Mouse (Mus musculus) CH12.LX (cell line): Measurements from ENCODE around the gene 4930544D05Rik. TPM values are rescaled to one million over a fixed set of nuclear protein-coding genes. Genes with fewer than 3 reads are reported as not detected.

ENCODE experiments used
- DNase-seq: peaks from one replicate; pipeline ENCODE4 v3.0.0-alpha.2; 2013; ENCODE audit errors: extremely low read depth
- H3K27ac ChIP-seq: 2 replicates; pipeline ENCODE4 v1.5.1; 2012; ENCODE audit warnings: low read depth, mild to moderate bottlenecking, control low read depth, moderate library complexity; ENCODE audit not compliant: insufficient read depth
- H3K27me3 ChIP-seq: replicated peaks from 2 replicates; pipeline ENCODE3; 2012; ENCODE audit warnings: inconsistent platforms
- H3K36me3 ChIP-seq, 2 experiments: replicated peaks in 1 of 2; 2 replicates each; pipeline versions ENCODE3 to v1.6.1; 2012; ENCODE audit warnings: inconsistent platforms in 1 of 2, low read length in 1 of 2, mild to moderate bottlenecking in 1 of 2, mixed read lengths in 1 of 2, moderate library complexity in 1 of 2; ENCODE audit not compliant: control insufficient read depth in 1 of 2, insufficient read depth in 1 of 2
- H3K4me1 ChIP-seq, 2 experiments: 2 replicates each; pipeline ENCODE4 v1.6.1; 2012; ENCODE audit warnings: inconsistent platforms in 1 of 2, moderate library complexity in 1 of 2; ENCODE audit not compliant: insufficient read depth in 2 of 2, control insufficient read depth in 1 of 2
- H3K4me2 ChIP-seq: 2 replicates; pipeline ENCODE4 v1.6.1; 2012; ENCODE audit warnings: low read depth, mild to moderate bottlenecking, control low read depth; ENCODE audit not compliant: poor library complexity, insufficient read depth, severe bottlenecking
- H3K4me3 ChIP-seq, 3 experiments: fragments of 150-350 bp in 1 of 3; sonication (generic) in 1 of 3; replicated peaks in 1 of 3; 2 replicates each; pipeline versions ENCODE3 to v1.5.1; 2011 to 2012; ENCODE audit warnings: low read depth in 2 of 3, low read length in 2 of 3, mild to moderate bottlenecking in 2 of 3, moderate library complexity in 2 of 3, control low read depth in 1 of 3, improper control_type of control experiment in 1 of 3, inconsistent platforms in 1 of 3, mixed read lengths in 1 of 3; ENCODE audit not compliant: poor library complexity in 1 of 3
- H3K79me2 ChIP-seq: replicated peaks from 2 replicates; pipeline ENCODE4 v1.6.1; 2012; ENCODE audit warnings: mild to moderate bottlenecking, moderate library complexity; ENCODE audit not compliant: control insufficient read depth, poor library complexity, insufficient read depth, severe bottlenecking; ENCODE audit errors: extremely low read depth
- H3K9ac ChIP-seq: 2 replicates; pipeline ENCODE4 v1.6.1; 2012; ENCODE audit warnings: low read depth, mild to moderate bottlenecking, control low read depth, moderate library complexity; ENCODE audit not compliant: insufficient read depth
- H3K9me3 ChIP-seq: replicated peaks from 2 replicates; pipeline ENCODE3; 2012; ENCODE audit warnings: low read length, inconsistent platforms, mixed read lengths
- BHLHE40 ChIP-seq: IDR thresholded peaks from 2 replicates; pipeline ENCODE4 v1.6.1; 2011; ENCODE audit warnings: mild to moderate bottlenecking, low read depth, low read length, improper control_type of control experiment
- CHD2 ChIP-seq: IDR thresholded peaks from 2 replicates; pipeline ENCODE4 v1.6.1; 2011; ENCODE audit warnings: low read length, improper control_type of control experiment
- ELF1 ChIP-seq: IDR thresholded peaks from 2 replicates; pipeline ENCODE4 v1.6.1; 2014; ENCODE audit warnings: low read depth, mild to moderate bottlenecking, inconsistent platforms, low read length, improper control_type of control experiment
- EP300 ChIP-seq: IDR thresholded peaks from 2 replicates; pipeline ENCODE4 v1.6.1; 2011; ENCODE audit warnings: low read length, improper control_type of control experiment
- ETS1 ChIP-seq: conservative IDR thresholded peaks from 2 replicates; pipeline ENCODE4 v1.6.1; 2012; ENCODE audit warnings: low read depth, mild to moderate bottlenecking, inconsistent platforms, low read length, improper control_type of control experiment, moderate library complexity
- HCFC1 ChIP-seq: IDR thresholded peaks from 2 replicates; pipeline ENCODE4 v1.6.1; 2012; ENCODE audit warnings: low read depth, mild to moderate bottlenecking, inconsistent platforms, low read length, improper control_type of control experiment
- IRF4 ChIP-seq: IDR thresholded peaks from 2 replicates; pipeline ENCODE4 v1.6.1; 2014; ENCODE audit warnings: low read depth, mild to moderate bottlenecking, inconsistent platforms, low read length, improper control_type of control experiment
- JUND ChIP-seq: conservative IDR thresholded peaks from 2 replicates; pipeline ENCODE4 v1.6.1; 2011; ENCODE audit warnings: low read depth, low read length, improper control_type of control experiment
- KAT2A ChIP-seq: IDR thresholded peaks from 2 replicates; pipeline ENCODE4 v1.6.1; 2012; ENCODE audit warnings: low read length, improper control_type of control experiment, inconsistent platforms; ENCODE audit not compliant: insufficient replicate concordance
- MAFK ChIP-seq: IDR thresholded peaks from 2 replicates; pipeline ENCODE4 v1.6.1; 2011; ENCODE audit warnings: low read length, improper control_type of control experiment; ENCODE audit not compliant: insufficient replicate concordance
- MAX ChIP-seq: IDR thresholded peaks from 2 replicates; pipeline ENCODE4 v1.6.1; 2011; ENCODE audit warnings: low read length, improper control_type of control experiment
- MEF2A ChIP-seq: IDR thresholded peaks from 2 replicates; pipeline ENCODE4 v1.6.1; 2014; ENCODE audit warnings: low read depth, mild to moderate bottlenecking, inconsistent platforms, low read length, improper control_type of control experiment, borderline replicate concordance
- MYC ChIP-seq: IDR thresholded peaks from 2 replicates; pipeline ENCODE4 v1.6.1; 2011; ENCODE audit warnings: low read depth, mild to moderate bottlenecking, improper control_type of control experiment, low read length
- NELFE ChIP-seq: IDR thresholded peaks from 2 replicates; pipeline ENCODE4 v1.6.1; 2011; ENCODE audit warnings: low read depth, low read length, improper control_type of control experiment
- POLR2A ChIP-seq: IDR thresholded peaks from 2 replicates; pipeline ENCODE4 v1.6.1; 2011; ENCODE audit warnings: low read depth, mild to moderate bottlenecking, improper control_type of control experiment, low read length
- SIN3A ChIP-seq: IDR thresholded peaks from 2 replicates; pipeline ENCODE4 v1.6.1; 2012; ENCODE audit warnings: low read length, improper control_type of control experiment, inconsistent platforms
- TCF12 ChIP-seq: IDR thresholded peaks from 2 replicates; pipeline ENCODE4 v1.6.1; 2014; ENCODE audit warnings: low read depth, mild to moderate bottlenecking, inconsistent platforms, low read length, improper control_type of control experiment
- USF2 ChIP-seq: conservative IDR thresholded peaks from 2 replicates; pipeline ENCODE4 v1.6.1; 2011; ENCODE audit warnings: low read depth, low read length, improper control_type of control experiment
- ZC3H11A ChIP-seq: IDR thresholded peaks from 2 replicates; pipeline ENCODE4 v1.6.1; 2012; ENCODE audit warnings: low read depth, mild to moderate bottlenecking, inconsistent platforms, low read length, improper control_type of control experiment
- ZMIZ1 ChIP-seq: IDR thresholded peaks from 2 replicates; pipeline ENCODE4 v1.6.1; 2012; ENCODE audit warnings: low read depth, mild to moderate bottlenecking, inconsistent platforms, low read length, improper control_type of control experiment
- ZNF384 ChIP-seq: IDR thresholded peaks from 2 replicates; pipeline ENCODE4 v1.6.1; 2012; ENCODE audit warnings: low read depth, low read length, improper control_type of control experiment, inconsistent platforms
- dilution Hi-C: fragments of 300-500 bp; cut with MboI; formaldehyde crosslinking; loops from 2 replicates; pipeline ENCODE4 v1.14.3; 2020; ENCODE audit warnings: low sequenced_read_pairs; ENCODE audit not compliant: extremely low pct_unique_long_range_greater_than_20kb, extremely low pct_ligation_motif_present
- in situ Hi-C: fragments of 300-500 bp; cut with MboI; formaldehyde crosslinking; loops from 3 replicates; pipeline ENCODE4 v1.14.3; 2019; ENCODE audit warnings: low sequenced_read_pairs, low pct_ligation_motif_present, low pct_unique_long_range_greater_than_20kb, mixed read lengths
- polyA plus RNA-seq: library from polyadenylated mRNA; unstranded; fragments of >175 nt; gene quantifications from 2 replicates; pipeline ENCODE4 v1.2.1, GENCODE M21; 2012; ENCODE audit warnings: low read depth; ENCODE audit not compliant: insufficient read length
- total RNA-seq, 2 experiments: library from RNA; depleted of rRNA; stranded (reverse); fragments of 300-350 nt in 1 of 2; fragments of >200 nt in 1 of 2; gene quantifications; 2 replicates each; pipeline ENCODE4 v1.2.3; 2012 to 2014

The 4930544D05Rik gene
- total and polyA plus RNA-seq, 3 experiments, result 0.17 TPM; not detected in 2

DNA sequence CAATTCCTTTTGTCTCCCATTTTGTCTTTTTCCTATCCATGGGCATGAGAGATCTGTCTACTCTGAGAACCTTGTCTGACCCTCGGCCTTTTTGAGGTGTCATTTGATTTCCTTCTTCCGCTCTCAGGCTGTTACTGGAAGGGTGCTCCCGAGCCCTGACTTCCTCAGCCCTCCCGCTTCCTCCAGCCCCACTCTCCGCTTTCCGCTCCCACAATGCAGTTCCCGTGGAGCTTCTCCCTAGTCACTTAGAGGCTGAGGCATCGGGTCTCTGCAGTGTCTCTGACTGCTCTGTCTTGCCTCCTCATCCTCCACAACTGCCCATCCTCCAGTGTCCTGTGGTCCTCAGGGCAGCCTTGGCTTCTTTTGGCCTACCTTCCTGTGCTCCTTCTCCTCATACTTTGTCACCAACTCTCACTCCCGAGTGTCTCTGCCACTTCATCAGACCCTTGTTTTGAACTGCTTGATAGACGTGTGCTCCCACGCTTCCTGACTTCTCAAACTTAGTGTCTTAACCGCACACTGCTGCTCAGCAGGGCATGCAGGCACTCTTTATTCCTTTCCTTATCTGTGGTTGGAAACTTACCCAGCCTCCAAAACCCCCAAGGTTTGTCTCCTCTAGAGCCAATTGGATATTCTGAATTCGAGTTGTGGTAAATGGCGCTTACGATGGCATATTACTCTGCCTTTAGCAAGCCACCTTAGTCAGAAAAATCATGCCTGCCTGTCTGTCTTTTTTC lies 21.2 kb upstream of the 4930544D05Rik start:
- TF ChIP-seq ETS1, result peak; percentile 76
- TF ChIP-seq ZNF384, result no peak
- peak; percentile 81 for TF ChIP-seq EP300
- 0 out of 2 replicates have a peak, but pooled peaks have one; percentile 51 for TF ChIP-seq CHD2
- 0 out of 2 replicates have a peak, but pooled peaks have one; percentile 35 for TF ChIP-seq TCF12
- TF ChIP-seq BHLHE40, result peak; percentile 76
- 0 out of 2 replicates have a peak, but pooled peaks have one; percentile 45 for TF ChIP-seq IRF4
- peak; percentile 72 for TF ChIP-seq MAX
- no peak for TF ChIP-seq ZC3H11A
- TF ChIP-seq MAFK, result peak; percentile 52; the same call in 1 of the 2 replicates
- TF ChIP-seq, all 38 proteins: peak for 8
- DNase-seq, result peak; percentile 79
- no peaks in the 10 kb centered on the region for H3K27me3 ChIP-seq
- H3K27ac ChIP-seq, result peak overlapping the region; percentile 71
- H3K9me3 ChIP-seq, result no peaks in the 10 kb centered on the region
- peaks cover 44 to 96% of the 10 kb centered on the region in 2 experiments for H3K4me1 ChIP-seq
- H3K4me2 ChIP-seq, result peak overlapping the region; percentile 53; the same call in 1 of the 2 replicates
- peaks cover 11 to 43% of the 10 kb centered on the region in 2 experiments for H3K36me3 ChIP-seq
- dilution Hi-C loops, result no loop called here
- H3K9ac ChIP-seq, result no peak overlapping the region
- in situ Hi-C loops, result no loop called here
- peak overlapping the region; percentile 1 to 32 (median 4) for H3K4me3 ChIP-seq
- peaks cover 3% of the 10 kb centered on the region; the same call in 1 of the 2 replicates for H3K79me2 ChIP-seq

DNA sequence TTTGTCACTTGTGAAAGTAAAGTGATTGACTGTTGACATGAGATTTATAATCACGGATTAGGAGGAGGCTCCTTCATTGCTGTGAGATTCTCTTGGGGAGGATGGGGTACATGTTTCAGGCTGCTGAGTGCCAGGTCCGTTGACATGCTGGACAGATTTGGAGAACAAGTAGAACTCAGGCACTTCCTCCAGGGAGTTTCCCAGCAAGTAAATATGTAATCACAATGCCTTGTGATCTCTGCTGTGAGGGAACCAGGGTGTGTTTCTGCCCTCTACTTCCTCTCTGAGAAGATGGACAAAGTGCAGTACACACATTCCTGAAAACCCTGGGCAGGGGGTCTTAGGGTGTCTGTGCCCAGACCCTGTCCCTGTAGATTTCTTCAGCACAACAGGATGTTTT lies 20.0 kb upstream of the 4930544D05Rik start:
- Histone ChIP-seq H3K4me3 (peak overlapping the region in 1 of 3 experiments; percentile 22), H3K27ac (peak overlapping the region; percentile 71), H3K9ac (peak overlapping the region; percentile 3), H3K4me1 (peaks cover 44 to 97% of the 10 kb centered on the region in 2 experiments), H3K9me3 (no peaks in the 10 kb centered on the region), H3K4me2 (peak overlapping the region; percentile 53), H3K79me2 (peaks cover 3% of the 10 kb centered on the region; the same call in 1 of the 2 replicates), H3K27me3 (no peaks in the 10 kb centered on the region), H3K36me3 (peaks cover 17 to 44% of the 10 kb centered on the region in 2 experiments)
- 0 out of 2 replicates have a peak, but pooled peaks have one; percentile 13 for TF ChIP-seq NELFE
- TF ChIP-seq ELF1, result peak; percentile 53; the same call in 1 of the 2 replicates
- TF ChIP-seq SIN3A, result peak; percentile 54
- TF ChIP-seq BHLHE40, result peak; percentile 53
- TF ChIP-seq ZMIZ1, result no peak
- peak; percentile 22; the same call in 1 of the 2 replicates for TF ChIP-seq POLR2A
- TF ChIP-seq ETS1, result peak; percentile 63
- no peak for TF ChIP-seq ZC3H11A
- no peak for TF ChIP-seq HCFC1
- no peak for TF ChIP-seq KAT2A
- TF ChIP-seq EP300, result peak; percentile 71
- peak; percentile 58; the same call in 1 of the 2 replicates for TF ChIP-seq MYC
- TF ChIP-seq JUND, result no peak
- TF ChIP-seq MAX, result peak; percentile 33; the same call in 1 of the 2 replicates
- TF ChIP-seq USF2, result 0 out of 2 replicates have a peak, but pooled peaks have one; percentile 13
- TF ChIP-seq IRF4, result peak; percentile 58; the same call in 1 of the 2 replicates
- peak; percentile 43; the same call in 1 of the 2 replicates for TF ChIP-seq MEF2A
- in situ Hi-C loops, result no loop called here
- DNase-seq, result peak; percentile 80
- dilution Hi-C loops, result no loop called here
